Mouse (Mus musculus): Measurements from ENCODE around the gene Evi5l. TPM values are rescaled to one million over a fixed set of nuclear protein-coding genes. Genes with fewer than 3 reads are reported as not detected.
A peak's percentile ranks its signal among the peaks of the same experiment; 100 is the strongest.

Gene Evi5l
- polyA plus RNA-seq, 1 experiment from 2014 or later = 24.8 TPM

GRCm38 (mm10) chr8:4166881-4167525, 636 bp downstream of the Evi5l start:
- Histone ChIP-seq H3K4me2 (peak overlapping the region; percentile 78), H3K27me3 (ENCODE audit: control insufficient read depth, insufficient read depth, low read length) (no peaks in the 10 kb centered on the region), H3K9ac (ENCODE audit: low read length) (peak overlapping the region; percentile 77), H3K27ac (ENCODE audit: low read depth, low read length) (no peak overlapping the region), H3K4me1 (ENCODE audit: control insufficient read depth, insufficient read depth, low read length) (peaks cover 3% of the 10 kb centered on the region; the same call in 1 of the 2 replicates), H3K36me3 (ENCODE audit: control insufficient read depth, insufficient read depth, low read length) (no peaks in the 10 kb centered on the region), H3K9me3 (ENCODE audit: control insufficient read depth, low read length) (no peaks in the 10 kb centered on the region), H3K4me3 (ENCODE audit: low read depth, low read length) (peak overlapping the region; percentile 76)
- 12% methylated on average over 10 of the region's 10 CpGs for WGBS
- no peak; the same call in 1 of the 2 replicates for ATAC-seq (ENCODE audit: low FRiP score)
- peak; percentile 88 for DNase-seq (ENCODE audit: low spot score, missing footprints)

- H3K9ac ChIP-seq (ENCODE audit: low read length) = no peak overlapping the region
- H3K27me3 ChIP-seq (ENCODE audit: control insufficient read depth, insufficient read depth, low read length) = no peaks in the 10 kb centered on the region
- H3K4me1 ChIP-seq (ENCODE audit: control insufficient read depth, insufficient read depth, low read length) = peaks cover 3% of the 10 kb centered on the region; the same call in 1 of the 2 replicates
- H3K9me3 ChIP-seq (ENCODE audit: control insufficient read depth, low read length) = no peaks in the 10 kb centered on the region
- no peak overlapping the region for H3K4me3 ChIP-seq (ENCODE audit: low read depth, low read length)
- no peak for ATAC-seq (ENCODE audit: low FRiP score)
- 88% methylated on average over 1 of the region's 1 CpGs for WGBS
- H3K4me2 ChIP-seq = no peak overlapping the region
- no peaks in the 10 kb centered on the region for H3K36me3 ChIP-seq (ENCODE audit: control insufficient read depth, insufficient read depth, low read length)
- no peak overlapping the region for H3K27ac ChIP-seq (ENCODE audit: low read depth, low read length)
- DNase-seq (ENCODE audit: low spot score, missing footprints) = no peak
Observed at GRCm38 (mm10) chr8:4167918-4168317, 1.6 kb downstream of the Evi5l start.

- Histone ChIP-seq H3K27me3 (ENCODE audit: control insufficient read depth, insufficient read depth, low read length) (no peaks in the 10 kb centered on the region), H3K9me3 (ENCODE audit: control insufficient read depth, low read length) (no peaks in the 10 kb centered on the region), H3K4me3 (ENCODE audit: low read depth, low read length) (no peak overlapping the region), H3K27ac (ENCODE audit: low read depth, low read length) (no peak overlapping the region), H3K9ac (ENCODE audit: low read length) (no peak overlapping the region), H3K36me3 (ENCODE audit: control insufficient read depth, insufficient read depth, low read length) (no peaks in the 10 kb centered on the region), H3K4me2 (no peak overlapping the region), H3K4me1 (ENCODE audit: control insufficient read depth, insufficient read depth, low read length) (no peaks in the 10 kb centered on the region)
- ATAC-seq (ENCODE audit: low FRiP score) = no peak
- 60% methylated on average over 3 of the region's 3 CpGs for WGBS
- DNase-seq (ENCODE audit: low spot score, missing footprints) = no peak
Observed at GRCm38 (mm10) chr8:4172486-4172885, 6.1 kb downstream of the Evi5l start.

GRCm38 (mm10) chr8:4174018-4174417, 7.7 kb downstream of the Evi5l start:
- DNase-seq (ENCODE audit: low spot score, missing footprints) (no peak), ATAC-seq (ENCODE audit: low FRiP score) (no peak)
- Histone ChIP-seq H3K4me1 (ENCODE audit: control insufficient read depth, insufficient read depth, low read length) (no peaks in the 10 kb centered on the region), H3K27me3 (ENCODE audit: control insufficient read depth, insufficient read depth, low read length) (no peaks in the 10 kb centered on the region), H3K9me3 (ENCODE audit: control insufficient read depth, low read length) (no peaks in the 10 kb centered on the region), H3K4me3 (ENCODE audit: low read depth, low read length) (no peak overlapping the region), H3K36me3 (ENCODE audit: control insufficient read depth, insufficient read depth, low read length) (no peaks in the 10 kb centered on the region), H3K9ac (ENCODE audit: low read length) (no peak overlapping the region), H3K27ac (ENCODE audit: low read depth, low read length) (no peak overlapping the region), H3K4me2 (no peak overlapping the region)
- WGBS = 80% methylated on average over 2 of the region's 2 CpGs

GRCm38 (mm10) chr8:4183409-4183808, 17.0 kb downstream of the Evi5l start:
- DNase-seq (ENCODE audit: low spot score, missing footprints) = peak; percentile 65
- peaks cover 3% of the 10 kb centered on the region for H3K36me3 ChIP-seq (ENCODE audit: control insufficient read depth, insufficient read depth, low read length)
- H3K4me2 ChIP-seq = no peak overlapping the region
- no peaks in the 10 kb centered on the region for H3K4me1 ChIP-seq (ENCODE audit: control insufficient read depth, insufficient read depth, low read length)
- H3K4me3 ChIP-seq (ENCODE audit: low read depth, low read length) = no peak overlapping the region
- 87% methylated on average over 8 of the region's 8 CpGs for WGBS
- H3K9me3 ChIP-seq (ENCODE audit: control insufficient read depth, low read length) = no peaks in the 10 kb centered on the region
- no peak overlapping the region for H3K27ac ChIP-seq (ENCODE audit: low read depth, low read length)
- no peak for ATAC-seq (ENCODE audit: low FRiP score)
- no peak overlapping the region for H3K9ac ChIP-seq (ENCODE audit: low read length)
- no peaks in the 10 kb centered on the region for H3K27me3 ChIP-seq (ENCODE audit: control insufficient read depth, insufficient read depth, low read length)

- DNase-seq (ENCODE audit: low spot score, missing footprints) = no peak
- Histone ChIP-seq H3K9ac (ENCODE audit: low read length) (no peak overlapping the region), H3K4me2 (no peak overlapping the region), H3K4me3 (ENCODE audit: low read depth, low read length) (no peak overlapping the region), H3K27ac (ENCODE audit: low read depth, low read length) (no peak overlapping the region), H3K27me3 (ENCODE audit: control insufficient read depth, insufficient read depth, low read length) (no peaks in the 10 kb centered on the region), H3K9me3 (ENCODE audit: control insufficient read depth, low read length) (no peaks in the 10 kb centered on the region), H3K36me3 (ENCODE audit: control insufficient read depth, insufficient read depth, low read length) (peaks cover 3% of the 10 kb centered on the region), H3K4me1 (ENCODE audit: control insufficient read depth, insufficient read depth, low read length) (no peaks in the 10 kb centered on the region)
- ATAC-seq (ENCODE audit: low FRiP score) = no peak
- 90% methylated on average over 2 of the region's 2 CpGs for WGBS
Observed at GRCm38 (mm10) chr8:4186151-4186550, 19.8 kb downstream of the Evi5l start.

- Histone ChIP-seq H3K36me3 (ENCODE audit: control insufficient read depth, insufficient read depth, low read length) (peaks cover 3% of the 10 kb centered on the region), H3K4me1 (ENCODE audit: control insufficient read depth, insufficient read depth, low read length) (peaks cover 14% of the 10 kb centered on the region), H3K9ac (ENCODE audit: low read length) (no peak overlapping the region), H3K4me3 (ENCODE audit: low read depth, low read length) (no peak overlapping the region), H3K27me3 (ENCODE audit: control insufficient read depth, insufficient read depth, low read length) (no peaks in the 10 kb centered on the region), H3K27ac (ENCODE audit: low read depth, low read length) (no peak overlapping the region), H3K4me2 (no peak overlapping the region), H3K9me3 (ENCODE audit: control insufficient read depth, low read length) (no peaks in the 10 kb centered on the region)
- DNase-seq (ENCODE audit: low spot score, missing footprints) = peak; percentile 41
- ATAC-seq (ENCODE audit: low FRiP score) = no peak
Observed at GRCm38 (mm10) chr8:4188605-4189004, 22.2 kb downstream of the Evi5l start.

GRCm38 (mm10) chr8:4189031-4189722, 22.8 kb downstream of the Evi5l start:
- peaks cover 14% of the 10 kb centered on the region for H3K4me1 ChIP-seq (ENCODE audit: control insufficient read depth, insufficient read depth, low read length)
- no peaks in the 10 kb centered on the region for H3K27me3 ChIP-seq (ENCODE audit: control insufficient read depth, insufficient read depth, low read length)
- peak; percentile 64 for DNase-seq (ENCODE audit: low spot score, missing footprints)
- H3K4me3 ChIP-seq (ENCODE audit: low read depth, low read length) = no peak overlapping the region
- H3K9me3 ChIP-seq (ENCODE audit: control insufficient read depth, low read length) = no peaks in the 10 kb centered on the region
- no peak overlapping the region for H3K27ac ChIP-seq (ENCODE audit: low read depth, low read length)
- peaks cover 3% of the 10 kb centered on the region for H3K36me3 ChIP-seq (ENCODE audit: control insufficient read depth, insufficient read depth, low read length)
- no peak overlapping the region for H3K9ac ChIP-seq (ENCODE audit: low read length)
- 33% methylated on average over 3 of the region's 3 CpGs for WGBS
- no peak for ATAC-seq (ENCODE audit: low FRiP score)
- no peak overlapping the region for H3K4me2 ChIP-seq

- Histone ChIP-seq H3K36me3 (ENCODE audit: control insufficient read depth, insufficient read depth, low read length) (peaks cover under 1% of the 10 kb centered on the region; the same call in 1 of the 2 replicates), H3K4me1 (ENCODE audit: control insufficient read depth, insufficient read depth, low read length) (peaks cover 14% of the 10 kb centered on the region), H3K4me2 (no peak overlapping the region), H3K9me3 (ENCODE audit: control insufficient read depth, low read length) (no peaks in the 10 kb centered on the region), H3K9ac (ENCODE audit: low read length) (peak overlapping the region; percentile 44), H3K4me3 (ENCODE audit: low read depth, low read length) (no peak overlapping the region), H3K27ac (ENCODE audit: low read depth, low read length) (peak overlapping the region; percentile 57), H3K27me3 (ENCODE audit: control insufficient read depth, insufficient read depth, low read length) (no peaks in the 10 kb centered on the region)
- WGBS = 50% methylated on average over 5 of the region's 5 CpGs
- DNase-seq (ENCODE audit: low spot score, missing footprints) (peak; percentile 87), ATAC-seq (ENCODE audit: low FRiP score) (peak; percentile 40; the same call in 1 of the 2 replicates)
Observed at GRCm38 (mm10) chr8:4192305-4192704, 25.9 kb downstream of the Evi5l start.
